Mouse (Mus musculus) kidney, postnatal 0 days (tissue): ENCODE results near the gene Cfap44. TPM values are rescaled to one million over a fixed set of nuclear protein-coding genes. Genes with fewer than 3 reads are reported as not detected.
A peak's percentile ranks its signal among the peaks of the same experiment; 100 is the strongest.

Source experiments
- ATAC-seq: fragments of 200-750 bp; cut with Nextera tagmentation; replicated peaks from 2 replicates; pipeline ENCODE4 v1.8.0; 2017; ENCODE audit warnings: low read depth, moderate number of reproducible peaks, moderate TSS enrichment, moderate library complexity; ENCODE audit not compliant: low FRiP score
- DNase-seq: peaks from one replicate; pipeline ENCODE4 v3.0.0-alpha.2; 2016; ENCODE audit warnings: low spot score
- H3K27ac ChIP-seq: fragments of 300-500 bp; sonication (generic); 2 replicates; pipeline ENCODE4 v1.5.1; 2014; ENCODE audit warnings: mild to moderate bottlenecking
- H3K27me3 ChIP-seq: fragments of 300-500 bp; sonication (generic); 2 replicates; pipeline ENCODE4 v1.6.1; 2014; ENCODE audit warnings: low read length, mixed read lengths; ENCODE audit not compliant: insufficient read depth
- H3K36me3 ChIP-seq: fragments of 300-500 bp; sonication (generic); 2 replicates; pipeline ENCODE4 v1.6.1; 2014; ENCODE audit warnings: low read length, mixed read lengths; ENCODE audit not compliant: insufficient read depth
- H3K4me1 ChIP-seq: fragments of 300-500 bp; sonication (generic); replicated peaks from 2 replicates; pipeline ENCODE4 v1.6.1; 2014; ENCODE audit warnings: antibody characterized with exemption, low read length, mixed read lengths; ENCODE audit not compliant: insufficient read depth
- H3K4me2 ChIP-seq: fragments of 300-500 bp; sonication (generic); 2 replicates; pipeline ENCODE4 v1.6.1; 2014; ENCODE audit warnings: mild to moderate bottlenecking, low read length, moderate library complexity, mixed read lengths
- H3K4me3 ChIP-seq: fragments of 300-500 bp; sonication (generic); replicated peaks from 2 replicates; pipeline ENCODE4 v1.5.1; 2014; ENCODE audit warnings: low read depth, low read length
- H3K9ac ChIP-seq: fragments of 300-500 bp; sonication (generic); 2 replicates; pipeline ENCODE4 v1.6.1; 2014; ENCODE audit warnings: low read depth, low read length
- H3K9me3 ChIP-seq: fragments of 300-500 bp; sonication (generic); replicated peaks from 2 replicates; pipeline ENCODE4 v1.6.1; 2016; ENCODE audit warnings: low read length, inconsistent platforms, mixed read lengths
- CTCF ChIP-seq: IDR thresholded peaks from 2 replicates; pipeline ENCODE4 v1.5.1; 2016; ENCODE audit warnings: antibody characterized with exemption, low read depth, mild to moderate bottlenecking, moderate library complexity
- WGBS: fragments of 180-500 bp; shearing (Covaris S2); extraction: QIAGEN DNeasy Blood & Tissue Kit; methylation state at CpG from one replicate; pipeline ENCODE4 v1.1.7; 2014; 5-methylcytosine and 5-hydroxymethylcytosine counted together
- polyA plus RNA-seq: library from polyadenylated mRNA; unstranded; fragments of >200 nt; fragmentation: Nextera tagmentation; extraction: Ambion mirVana; gene quantifications from 2 replicates; pipeline ENCODE4 v1.2.1, GENCODE M21; 2015

Gene Cfap44
- polyA plus RNA-seq, 1 experiment from 2014 or later, result 0.53 TPM

- no peak overlapping the region for H3K27ac ChIP-seq
- H3K4me3 ChIP-seq, result no peak overlapping the region
- no peak for TF ChIP-seq CTCF
- DNase-seq (no peak), ATAC-seq (no peak)
- H3K27me3 ChIP-seq, result no peaks in the 10 kb centered on the region
- 92% methylated on average over 13 of the region's 13 CpGs for WGBS
- H3K9ac ChIP-seq, result no peak overlapping the region
- no peaks in the 10 kb centered on the region for H3K9me3 ChIP-seq
- H3K4me1 ChIP-seq, result no peaks in the 10 kb centered on the region
- no peak overlapping the region for H3K4me2 ChIP-seq
- H3K36me3 ChIP-seq, result peaks cover 40% of the 10 kb centered on the region
These were observed 92.6 kb downstream of the Cfap44 start for GRCm38 (mm10) chr16:44487194-44487593.

- ATAC-seq (no peak), DNase-seq (no peak)
- peaks cover 47% of the 10 kb centered on the region for H3K36me3 ChIP-seq
- H3K9ac ChIP-seq, result no peak overlapping the region
- no peak overlapping the region for H3K4me3 ChIP-seq
- no peak overlapping the region for H3K4me2 ChIP-seq
- WGBS, result 78% methylated on average over 9 of the region's 9 CpGs
- no peak overlapping the region for H3K27ac ChIP-seq
- H3K4me1 ChIP-seq, result peaks cover 8% of the 10 kb centered on the region
- no peaks in the 10 kb centered on the region for H3K9me3 ChIP-seq
- no peak for TF ChIP-seq CTCF
- no peaks in the 10 kb centered on the region for H3K27me3 ChIP-seq
These were observed 96.5 kb downstream of the Cfap44 start for GRCm38 (mm10) chr16:44491051-44491450.

GRCm38 (mm10) chr16:44492151-44492550, 97.6 kb downstream of the Cfap44 start:
- Histone ChIP-seq H3K27me3 (no peaks in the 10 kb centered on the region), H3K9ac (no peak overlapping the region), H3K27ac (no peak overlapping the region), H3K36me3 (peaks cover 55% of the 10 kb centered on the region), H3K4me1 (peaks cover 8% of the 10 kb centered on the region), H3K9me3 (no peaks in the 10 kb centered on the region), H3K4me3 (no peak overlapping the region), H3K4me2 (no peak overlapping the region)
- DNase-seq, result no peak
- TF ChIP-seq CTCF, result no peak
- ATAC-seq, result no peak
- WGBS, result 92% methylated on average over 6 of the region's 6 CpGs

GRCm38 (mm10) chr16:44492706-44493105, 98.1 kb downstream of the Cfap44 start:
- Histone ChIP-seq H3K27ac (no peak overlapping the region), H3K36me3 (peaks cover 51% of the 10 kb centered on the region), H3K4me1 (peaks cover 8% of the 10 kb centered on the region), H3K4me3 (no peak overlapping the region), H3K9ac (no peak overlapping the region), H3K27me3 (no peaks in the 10 kb centered on the region), H3K9me3 (no peaks in the 10 kb centered on the region), H3K4me2 (no peak overlapping the region)
- DNase-seq (no peak), ATAC-seq (no peak)
- TF ChIP-seq CTCF, result no peak
- 81% methylated on average over 9 of the region's 9 CpGs for WGBS

- Histone ChIP-seq H3K4me2 (no peak overlapping the region), H3K9ac (no peak overlapping the region), H3K27me3 (no peaks in the 10 kb centered on the region), H3K36me3 (peaks cover 57% of the 10 kb centered on the region), H3K4me3 (no peak overlapping the region), H3K9me3 (no peaks in the 10 kb centered on the region), H3K4me1 (peaks cover 8% of the 10 kb centered on the region), H3K27ac (peak overlapping the region; percentile 70)
- no peak for TF ChIP-seq CTCF
- DNase-seq (peak; percentile 78), ATAC-seq (no peak)
- 40% methylated on average over 6 of the region's 6 CpGs for WGBS
These were observed 99.3 kb downstream of the Cfap44 start for GRCm38 (mm10) chr16:44493868-44494267.

GRCm38 (mm10) chr16:44494441-44495108, 100.0 kb downstream of the Cfap44 start:
- peak overlapping the region; percentile 70 for H3K27ac ChIP-seq
- H3K36me3 ChIP-seq, result peaks cover 58% of the 10 kb centered on the region
- H3K4me2 ChIP-seq, result no peak overlapping the region
- 23% methylated on average over 8 of the region's 8 CpGs for WGBS
- H3K9ac ChIP-seq, result no peak overlapping the region
- no peaks in the 10 kb centered on the region for H3K27me3 ChIP-seq
- peaks cover 8% of the 10 kb centered on the region for H3K4me1 ChIP-seq
- H3K9me3 ChIP-seq, result no peaks in the 10 kb centered on the region
- ATAC-seq (peak; percentile 52), DNase-seq (peak; percentile 79)
- H3K4me3 ChIP-seq, result no peak overlapping the region
- peak; percentile 13; the same call in 1 of the 2 replicates for TF ChIP-seq CTCF
